Mouse (Mus musculus) lung, adult 2 months (tissue): ENCODE results near the gene Klhdc8a. TPM values are rescaled to one million over a fixed set of nuclear protein-coding genes. Genes with fewer than 3 reads are reported as not detected.

Experiments used
- DNase-seq: peaks from one replicate; pipeline ENCODE4 v3.0.0; 2022
- H3K4me1 ChIP-seq: fragments of 200-500 bp; 2 replicates; pipeline ENCODE4 v1.6.1; 2011; ENCODE audit warnings: low read length; ENCODE audit not compliant: control insufficient read depth, insufficient read depth
- H3K4me3 ChIP-seq: fragments of 200-500 bp; replicated peaks from 2 replicates; pipeline ENCODE3; 2011; ENCODE audit warnings: low read depth, mild to moderate bottlenecking, control low read depth, low read length; ENCODE audit errors: extremely low read depth
- CTCF ChIP-seq: fragments of 200-500 bp; IDR thresholded peaks from 2 replicates; pipeline ENCODE4 v1.5.1; 2011; ENCODE audit warnings: mild to moderate bottlenecking, low read length, control low read depth; ENCODE audit not compliant: insufficient read depth
- POLR2A ChIP-seq: fragments of 200-500 bp; IDR thresholded peaks from 2 replicates; pipeline ENCODE4 v1.6.1; 2011; ENCODE audit warnings: low read depth, mild to moderate bottlenecking, control low read depth, low read length, borderline replicate concordance; ENCODE audit errors: extremely low read depth
- WGBS: fragments of 180-500 bp; shearing (Covaris S2); methylation state at CpG from one replicate; pipeline ENCODE4 v1.1.7; 2018; 5-methylcytosine and 5-hydroxymethylcytosine counted together
- polyA plus RNA-seq: library from polyadenylated mRNA; depleted of rRNA; stranded (reverse); fragments of >200 nt; gene quantifications from 2 replicates; pipeline ENCODE4 v1.2.3, GENCODE M21; 2012

Gene Klhdc8a
- polyA plus RNA-seq, 1 experiment = 4.6 TPM

- TF ChIP-seq POLR2A (no peak), CTCF (no peak)
- Histone ChIP-seq H3K4me3 (no peak overlapping the region), H3K4me1 (peaks cover 13% of the 10 kb centered on the region)
- WGBS = 40% methylated on average over 9 of the region's 9 CpGs
- no peak for DNase-seq
Observed at GRCm38 (mm10) chr1:132326777-132327176, 28.4 kb downstream of the Klhdc8a start.

DNA sequence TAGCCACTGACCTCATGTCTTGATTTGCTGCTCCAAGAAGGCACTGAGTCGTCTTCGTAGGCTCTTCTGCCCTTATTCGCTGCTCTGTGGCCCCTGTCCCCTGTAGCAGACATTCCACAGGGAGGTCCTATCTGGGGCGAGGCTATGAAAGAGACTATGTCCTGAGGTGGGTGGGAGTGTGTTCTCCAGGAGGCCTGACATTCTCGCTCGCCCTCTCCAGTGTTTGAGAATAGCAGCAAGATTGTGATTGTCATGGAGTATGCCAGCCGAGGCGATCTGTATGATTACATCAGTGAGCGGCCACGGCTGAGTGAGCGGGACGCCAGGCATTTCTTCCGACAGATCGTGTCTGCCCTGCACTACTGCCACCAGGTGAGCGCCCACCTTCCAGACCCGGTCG is 29.1 kb downstream of the Klhdc8a start:
- 86% methylated on average over 17 of the region's 17 CpGs for WGBS
- TF ChIP-seq CTCF (no peak), POLR2A (no peak)

GRCm38 (mm10) chr1:132328565-132328964 is 30.1 kb downstream of the Klhdc8a start:
- Histone ChIP-seq H3K4me3 (no peak overlapping the region), H3K4me1 (peaks cover 12% of the 10 kb centered on the region)
- DNase-seq = no peak
- whole genome bisulfite sequencing = 67% methylated on average over 3 of the region's 3 CpGs
- no peak for TF ChIP-seq CTCF
- TF ChIP-seq POLR2A = no peak

More for the DNA sequence above, 29.1 kb downstream of the Klhdc8a start:
- no peak overlapping the region for H3K4me3 ChIP-seq
- H3K4me1 ChIP-seq = peaks cover 10% of the 10 kb centered on the region
- no peak for DNase-seq

DNA sequence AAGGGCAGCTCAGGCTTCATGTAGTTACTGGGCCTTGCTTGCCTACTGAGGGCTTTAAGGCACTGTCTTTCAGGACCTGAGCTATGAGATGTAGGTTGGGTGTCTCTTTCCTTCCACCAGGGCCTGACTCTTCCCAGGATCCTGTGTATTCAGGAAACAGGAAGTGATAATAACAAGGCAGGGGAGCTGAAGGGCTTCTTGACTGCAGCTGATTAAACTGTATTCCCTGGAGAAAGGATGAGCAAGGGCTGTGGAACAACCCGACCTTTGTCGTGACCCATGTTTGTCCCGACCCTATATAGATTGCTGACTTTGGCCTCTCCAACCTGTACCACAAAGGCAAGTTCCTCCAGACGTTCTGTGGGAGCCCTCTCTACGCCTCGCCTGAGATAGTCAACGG is 31.2 kb downstream of the Klhdc8a start:
- DNase-seq = no peak
- Histone ChIP-seq H3K4me1 (peaks cover 20% of the 10 kb centered on the region), H3K4me3 (no peak overlapping the region)
- TF ChIP-seq POLR2A = no peak
- TF ChIP-seq CTCF = no peak
- WGBS = 66% methylated on average over 7 of the region's 7 CpGs

DNA sequence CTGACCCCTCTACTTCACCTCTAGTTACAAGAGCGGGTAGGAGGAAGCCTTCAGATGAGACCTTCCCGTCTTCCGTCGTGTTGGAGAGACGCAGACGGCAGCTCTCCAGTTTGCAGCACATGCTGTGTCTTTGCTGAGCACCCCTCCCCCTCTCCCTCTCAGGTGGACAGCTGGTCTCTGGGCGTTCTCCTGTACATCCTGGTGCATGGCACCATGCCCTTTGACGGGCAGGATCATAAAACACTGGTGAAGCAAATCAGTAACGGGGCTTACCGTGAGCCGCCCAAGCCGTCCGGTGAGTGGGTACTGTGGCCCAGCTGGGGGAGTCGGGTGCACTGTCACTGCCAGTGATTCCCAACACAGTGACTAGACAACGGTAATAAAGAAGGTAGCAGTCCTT is 32.0 kb downstream of the Klhdc8a start:
- no peak overlapping the region for H3K4me3 ChIP-seq
- whole genome bisulfite sequencing = 87% methylated on average over 15 of the region's 15 CpGs
- TF ChIP-seq CTCF (no peak), POLR2A (no peak)
- DNase-seq = no peak
- peaks cover 23% of the 10 kb centered on the region for H3K4me1 ChIP-seq

DNA sequence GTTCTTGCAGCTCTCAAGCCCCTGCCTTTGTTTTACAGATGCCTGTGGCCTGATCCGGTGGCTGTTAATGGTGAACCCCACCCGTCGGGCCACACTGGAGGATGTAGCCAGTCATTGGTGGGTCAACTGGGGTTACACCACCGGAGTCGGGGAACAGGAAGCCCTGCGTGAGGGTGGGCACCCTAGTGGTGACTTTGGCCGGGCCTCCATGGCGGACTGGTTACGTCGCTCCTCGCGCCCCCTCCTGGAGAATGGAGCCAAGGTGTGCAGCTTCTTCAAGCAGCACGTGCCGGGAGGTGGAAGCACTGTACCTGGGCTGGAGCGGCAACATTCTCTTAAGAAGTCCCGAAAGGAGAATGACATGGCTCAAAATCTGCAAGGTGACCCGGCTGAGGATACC is 32.9 kb downstream of the Klhdc8a start:
- TF ChIP-seq CTCF (no peak), POLR2A (no peak)
- peaks cover 28% of the 10 kb centered on the region for H3K4me1 ChIP-seq
- DNase-seq = no peak
- WGBS = 82% methylated on average over 17 of the region's 17 CpGs
- H3K4me3 ChIP-seq = no peak overlapping the region

DNA sequence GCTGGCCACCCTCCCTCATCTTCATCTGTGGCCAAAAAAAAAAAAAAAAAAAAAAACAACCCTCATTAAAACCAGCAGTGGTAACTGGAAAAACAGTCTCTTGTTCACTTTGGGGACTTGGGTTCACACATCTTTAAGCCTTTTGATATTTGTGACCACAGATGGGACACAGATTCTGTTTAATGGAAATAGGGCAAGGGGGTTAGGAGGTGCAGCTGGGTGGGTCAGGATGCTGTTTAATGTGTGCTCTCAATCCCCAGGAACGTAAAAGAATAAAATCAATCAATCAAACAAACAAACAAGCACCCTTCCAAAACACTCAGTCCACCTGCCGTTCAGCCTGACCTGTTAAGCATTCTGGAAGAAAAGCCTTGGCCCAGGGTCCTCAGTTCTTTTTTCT is 34.8 kb downstream of the Klhdc8a start:
- WGBS = 20% methylated on average over 2 of the region's 2 CpGs
- H3K4me3 ChIP-seq = no peak overlapping the region
- peaks cover 32% of the 10 kb centered on the region for H3K4me1 ChIP-seq
- TF ChIP-seq CTCF = no peak
- no peak for TF ChIP-seq POLR2A
- DNase-seq = no peak

DNA sequence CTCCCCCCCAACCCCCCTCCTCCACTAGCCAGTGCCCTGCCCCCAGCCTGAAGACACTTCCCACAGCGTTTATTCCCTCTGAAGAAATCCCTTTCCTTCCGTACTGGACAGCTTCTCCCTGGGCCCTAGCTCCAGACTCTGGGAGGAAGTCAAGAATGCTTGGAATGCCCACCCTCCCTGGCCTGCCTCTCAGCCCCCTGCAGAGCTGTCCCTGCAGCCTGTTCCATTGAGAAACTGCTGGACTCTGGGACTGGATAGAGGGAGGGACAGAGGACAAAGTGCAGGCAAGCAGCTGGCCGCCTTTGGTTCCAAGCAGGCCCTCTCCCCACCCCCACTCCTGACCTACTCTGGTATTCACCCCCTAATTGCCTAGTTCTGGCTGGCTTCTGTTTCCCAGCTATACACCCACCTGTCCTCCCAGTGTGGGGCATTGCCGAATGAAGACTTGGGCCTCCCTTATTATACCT is 35.3 kb downstream of the Klhdc8a start:
- WGBS = 4% methylated on average over 4 of the region's 4 CpGs
- H3K4me1 ChIP-seq = peaks cover 28% of the 10 kb centered on the region
- no peak overlapping the region for H3K4me3 ChIP-seq
- TF ChIP-seq POLR2A (no peak), CTCF (no peak)
- no peak for DNase-seq

GRCm38 (mm10) chr1:132334178-132334801 is 35.9 kb downstream of the Klhdc8a start:
- 30% methylated on average over 6 of the region's 6 CpGs for WGBS
- Histone ChIP-seq H3K4me3 (no peak overlapping the region), H3K4me1 (peaks cover 27% of the 10 kb centered on the region)
- DNase-seq = no peak
- TF ChIP-seq CTCF (no peak), POLR2A (no peak)

DNA sequence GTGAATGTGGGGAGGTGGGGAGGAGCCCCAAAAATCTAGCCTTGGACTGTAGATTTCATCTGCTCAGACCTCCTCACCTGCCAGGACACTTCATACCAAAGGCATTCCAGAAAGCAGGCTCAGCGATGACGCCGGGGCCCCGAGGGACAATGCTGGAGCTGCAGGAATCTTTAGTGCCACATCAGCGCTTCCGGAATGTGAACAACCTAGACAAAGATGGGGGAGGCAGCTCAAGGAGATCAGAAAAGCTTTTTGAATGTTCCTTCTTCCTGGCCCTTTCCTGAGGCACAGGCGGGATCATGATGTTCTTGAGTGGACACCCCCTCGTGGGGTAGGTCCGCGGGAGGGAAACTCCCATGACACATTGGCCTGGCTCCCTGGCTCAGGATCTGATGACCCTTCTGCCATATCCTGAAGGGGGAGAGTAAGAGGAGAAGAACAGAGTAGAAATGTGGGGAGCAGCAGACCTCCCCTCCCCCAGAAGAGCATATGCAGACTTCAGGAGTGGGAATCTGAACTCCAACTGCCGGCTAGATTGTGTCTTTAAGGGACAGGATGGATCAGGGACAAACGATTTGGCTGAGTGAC is 37.0 kb downstream of the Klhdc8a start:
- 30% methylated on average over 12 of the region's 12 CpGs for WGBS
- Histone ChIP-seq H3K4me3 (no peak overlapping the region), H3K4me1 (peaks cover 25% of the 10 kb centered on the region)
- TF ChIP-seq CTCF (no peak), POLR2A (no peak)
- DNase-seq = no peak

DNA sequence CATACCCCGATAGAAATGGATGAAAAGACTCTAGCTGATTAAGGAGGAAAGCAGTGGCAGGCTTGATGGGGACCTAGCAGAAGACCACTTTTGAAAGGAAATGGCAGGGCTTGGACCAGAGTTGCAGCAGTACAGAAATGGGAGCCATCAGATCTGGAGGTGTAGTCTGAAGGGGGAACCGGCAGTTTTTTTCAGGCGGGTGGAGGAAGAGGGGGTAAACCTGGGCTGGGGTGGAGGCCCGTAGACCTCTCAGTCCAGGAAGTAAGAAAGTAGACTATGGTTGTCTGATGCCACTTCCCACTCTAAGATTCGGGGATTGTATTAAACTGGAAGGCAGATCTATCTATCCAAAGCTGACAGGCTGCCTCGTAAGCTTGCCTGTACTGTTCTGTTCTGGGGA is 38.5 kb downstream of the Klhdc8a start:
- no peak for DNase-seq
- WGBS = 64% methylated on average over 6 of the region's 6 CpGs
- Histone ChIP-seq H3K4me1 (peaks cover 28% of the 10 kb centered on the region), H3K4me3 (no peak overlapping the region)
- TF ChIP-seq POLR2A (no peak), CTCF (no peak)
